Mouse (Mus musculus): Measurements from ENCODE around the gene Trpm1. TPM values are rescaled to one million over a fixed set of nuclear protein-coding genes. Genes with fewer than 3 reads are reported as not detected.
A peak's percentile ranks its signal among the peaks of the same experiment; 100 is the strongest.

The Trpm1 gene
- polyA plus RNA-seq, 1 experiment from 2014 or later, result 0.11 TPM

- no peak overlapping the region for H3K4me3 ChIP-seq
- WGBS, result 56% methylated on average over 3 of the region's 3 CpGs
- H3K36me3 ChIP-seq, result no peaks in the 10 kb centered on the region
- no peak overlapping the region for H3K4me2 ChIP-seq
- ATAC-seq (replicated peaks; ENCODE audit: insufficient number of reproducible peaks, insufficient read depth, low FRiP score, low read depth), result no peak
- H3K9ac ChIP-seq, result no peak overlapping the region
- no peaks in the 10 kb centered on the region for H3K4me1 ChIP-seq (replicated peaks)
- H3K27me3 ChIP-seq, result no peaks in the 10 kb centered on the region
- no peak overlapping the region for H3K27ac ChIP-seq
- no peaks in the 10 kb centered on the region for H3K9me3 ChIP-seq (replicated peaks)
These were observed 12.4 kb downstream of the Trpm1 start for GRCm38 (mm10) chr7:64166025-64166424.

DNA sequence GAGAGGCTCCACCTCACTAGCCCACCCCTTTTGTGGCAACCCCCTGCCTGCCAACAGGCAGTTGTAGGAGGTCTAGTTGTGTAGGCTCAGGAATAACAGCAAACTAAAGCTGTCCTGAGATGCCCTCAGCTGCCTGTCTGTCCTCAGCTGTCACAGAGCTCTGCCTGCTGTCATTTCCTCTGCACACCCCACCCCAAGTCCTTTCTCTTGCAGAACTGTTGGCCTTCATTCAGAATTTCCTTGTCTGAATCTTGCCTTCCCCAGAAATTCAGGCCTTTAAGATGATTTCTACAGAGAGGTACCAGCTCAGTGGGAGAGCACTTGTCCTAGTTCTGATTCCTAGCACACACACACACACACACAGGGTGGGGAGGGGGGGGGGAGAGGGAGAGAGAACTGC is 13.1 kb downstream of the Trpm1 start:
- Histone ChIP-seq H3K4me1 (replicated peaks) (no peaks in the 10 kb centered on the region), H3K4me3 (no peak overlapping the region), H3K4me2 (no peak overlapping the region), H3K36me3 (no peaks in the 10 kb centered on the region), H3K27ac (no peak overlapping the region), H3K27me3 (no peaks in the 10 kb centered on the region), H3K9me3 (replicated peaks) (no peaks in the 10 kb centered on the region), H3K9ac (no peak overlapping the region)
- ATAC-seq (replicated peaks; ENCODE audit: insufficient number of reproducible peaks, insufficient read depth, low FRiP score, low read depth), result no peak

- Histone ChIP-seq H3K27me3 (no peaks in the 10 kb centered on the region), H3K9me3 (replicated peaks) (no peaks in the 10 kb centered on the region), H3K4me1 (replicated peaks) (no peaks in the 10 kb centered on the region), H3K27ac (no peak overlapping the region), H3K36me3 (no peaks in the 10 kb centered on the region), H3K4me2 (no peak overlapping the region), H3K4me3 (no peak overlapping the region), H3K9ac (no peak overlapping the region)
- 85% methylated on average over 4 of the region's 4 CpGs for WGBS
- ATAC-seq (replicated peaks; ENCODE audit: insufficient number of reproducible peaks, insufficient read depth, low FRiP score, low read depth), result no peak
These were observed 25.7 kb downstream of the Trpm1 start for GRCm38 (mm10) chr7:64179310-64179709.

DNA sequence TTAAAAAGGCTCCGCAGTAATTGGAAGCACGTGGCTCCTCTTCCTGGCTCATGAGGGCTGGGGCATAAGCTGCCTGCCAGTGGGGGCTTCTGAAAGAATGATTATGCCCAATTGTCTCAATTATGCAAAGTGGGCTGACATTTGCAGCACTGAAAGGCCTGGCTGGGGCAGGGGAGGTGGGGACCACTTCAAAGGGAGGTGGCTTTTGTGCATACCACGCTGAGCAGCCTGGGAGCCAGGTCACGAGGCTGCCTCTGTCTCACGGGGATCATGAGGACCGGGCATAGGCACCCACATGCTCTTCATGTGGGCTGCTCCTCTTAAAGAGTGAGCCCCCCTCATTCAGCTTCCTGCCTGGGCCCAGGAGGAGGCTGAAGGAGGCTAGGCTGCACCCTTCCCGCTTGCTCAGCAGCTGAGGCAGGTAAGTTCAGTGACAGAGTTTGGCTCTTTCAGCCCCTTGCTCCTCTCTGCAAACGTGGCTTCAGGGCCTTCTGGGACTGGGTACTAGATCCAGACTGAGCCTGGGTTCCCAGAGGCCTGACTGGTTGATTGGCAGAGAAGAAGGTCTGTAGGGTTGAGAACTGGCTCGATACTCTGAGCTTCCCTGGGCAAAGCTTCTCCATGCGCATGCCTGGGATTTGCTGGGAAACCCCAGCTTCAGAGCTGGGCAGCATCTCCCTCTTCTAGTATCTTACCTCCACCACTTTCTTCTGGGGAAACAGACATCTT is 31.7 kb downstream of the Trpm1 start:
- Histone ChIP-seq H3K27me3 (no peaks in the 10 kb centered on the region), H3K4me1 (replicated peaks) (no peaks in the 10 kb centered on the region), H3K9ac (no peak overlapping the region), H3K27ac (no peak overlapping the region), H3K36me3 (no peaks in the 10 kb centered on the region), H3K9me3 (replicated peaks) (no peaks in the 10 kb centered on the region), H3K4me2 (no peak overlapping the region), H3K4me3 (no peak overlapping the region)
- ATAC-seq (replicated peaks; ENCODE audit: insufficient number of reproducible peaks, insufficient read depth, low FRiP score, low read depth), result no peak
- 47% methylated on average over 10 of the region's 10 CpGs for WGBS

DNA sequence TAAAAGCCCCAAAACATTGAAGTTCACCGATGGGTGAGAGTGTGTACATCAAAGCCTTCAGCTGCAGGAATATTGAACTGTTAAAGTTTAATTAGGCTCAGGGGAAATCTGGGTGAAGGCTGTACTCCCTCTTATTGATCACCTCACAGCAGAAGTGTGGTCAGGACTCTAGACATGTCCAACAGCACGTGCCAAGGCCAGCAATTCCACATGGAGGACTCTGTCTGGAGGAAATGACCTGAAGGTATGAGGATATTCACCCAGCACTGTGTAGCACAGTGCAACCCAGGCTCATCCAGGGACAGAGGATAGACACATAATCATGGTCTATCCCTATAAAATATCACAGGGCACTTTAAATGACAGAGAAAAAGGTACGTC is 32.3 kb downstream of the Trpm1 start:
- Histone ChIP-seq H3K9me3 (replicated peaks) (no peaks in the 10 kb centered on the region), H3K36me3 (no peaks in the 10 kb centered on the region), H3K9ac (no peak overlapping the region), H3K4me2 (no peak overlapping the region), H3K27ac (no peak overlapping the region), H3K4me3 (no peak overlapping the region), H3K27me3 (no peaks in the 10 kb centered on the region), H3K4me1 (replicated peaks) (no peaks in the 10 kb centered on the region)
- WGBS, result 78% methylated on average over 3 of the region's 3 CpGs
- ATAC-seq (replicated peaks; ENCODE audit: insufficient number of reproducible peaks, insufficient read depth, low FRiP score, low read depth), result no peak

DNA sequence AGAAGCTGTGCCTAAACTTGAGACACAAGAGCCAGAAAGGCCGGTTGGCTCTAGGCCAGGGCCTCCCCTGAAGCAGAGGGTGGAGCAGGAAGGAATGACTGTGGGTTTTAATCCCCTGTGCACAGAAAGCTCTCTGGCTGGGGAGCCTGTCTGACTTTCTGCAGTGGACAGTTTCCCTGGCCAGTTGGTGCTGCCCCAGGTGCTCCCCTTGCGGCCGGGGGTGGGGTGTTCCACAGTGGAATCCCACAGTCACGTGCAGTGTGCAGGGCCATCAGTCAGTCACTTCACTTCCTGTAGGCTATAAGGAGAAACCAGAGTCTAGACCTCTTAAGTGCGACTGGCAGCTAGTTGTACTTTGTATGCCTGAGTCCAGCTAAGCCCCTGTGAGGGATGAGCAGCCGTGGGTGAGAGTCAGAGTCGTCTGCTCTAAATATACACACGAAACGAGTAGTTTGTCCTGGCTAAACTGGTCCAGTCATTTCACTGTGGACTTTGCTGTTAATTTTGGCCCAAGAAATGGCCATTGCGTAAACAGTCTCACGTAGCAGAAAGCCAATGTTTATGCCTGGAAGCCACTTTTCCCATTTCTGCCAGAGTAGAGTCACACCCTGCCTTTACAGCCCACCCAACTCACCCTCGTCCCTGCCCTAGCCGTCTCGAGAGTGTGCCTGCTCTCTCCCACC is 38.8 kb downstream of the Trpm1 start:
- Histone ChIP-seq H3K4me3 (no peak overlapping the region), H3K36me3 (no peaks in the 10 kb centered on the region), H3K4me2 (peak overlapping the region; percentile 36; the same call in 1 of the 2 replicates), H3K4me1 (replicated peaks) (peaks cover 9% of the 10 kb centered on the region), H3K9me3 (replicated peaks) (no peaks in the 10 kb centered on the region), H3K27me3 (no peaks in the 10 kb centered on the region), H3K9ac (no peak overlapping the region), H3K27ac (no peak overlapping the region)
- WGBS, result 29% methylated on average over 14 of the region's 14 CpGs
- ATAC-seq (replicated peaks; ENCODE audit: insufficient number of reproducible peaks, insufficient read depth, low FRiP score, low read depth), result peak; percentile 40; the same call in 1 of the 2 replicates

- H3K27ac ChIP-seq, result no peak overlapping the region
- H3K4me1 ChIP-seq (replicated peaks), result peaks cover 9% of the 10 kb centered on the region
- H3K4me3 ChIP-seq, result no peak overlapping the region
- no peaks in the 10 kb centered on the region for H3K9me3 ChIP-seq (replicated peaks)
- no peak overlapping the region for H3K4me2 ChIP-seq
- no peak overlapping the region for H3K9ac ChIP-seq
- H3K27me3 ChIP-seq, result no peaks in the 10 kb centered on the region
- WGBS, result 61% methylated on average over 5 of the region's 5 CpGs
- no peak; the same call in 1 of the 2 replicates for ATAC-seq (replicated peaks; ENCODE audit: insufficient number of reproducible peaks, insufficient read depth, low FRiP score, low read depth)
- H3K36me3 ChIP-seq, result no peaks in the 10 kb centered on the region
These were observed 39.8 kb downstream of the Trpm1 start for GRCm38 (mm10) chr7:64193476-64193875.

- Histone ChIP-seq H3K27ac (no peak overlapping the region), H3K4me1 (replicated peaks) (peaks cover 9% of the 10 kb centered on the region), H3K36me3 (no peaks in the 10 kb centered on the region), H3K9me3 (replicated peaks) (no peaks in the 10 kb centered on the region), H3K4me3 (no peak overlapping the region), H3K27me3 (no peaks in the 10 kb centered on the region), H3K4me2 (no peak overlapping the region), H3K9ac (no peak overlapping the region)
- no peak for ATAC-seq (replicated peaks; ENCODE audit: insufficient number of reproducible peaks, insufficient read depth, low FRiP score, low read depth)
- 49% methylated on average over 3 of the region's 3 CpGs for WGBS
These were observed 42.5 kb downstream of the Trpm1 start for GRCm38 (mm10) chr7:64196114-64196513.

DNA sequence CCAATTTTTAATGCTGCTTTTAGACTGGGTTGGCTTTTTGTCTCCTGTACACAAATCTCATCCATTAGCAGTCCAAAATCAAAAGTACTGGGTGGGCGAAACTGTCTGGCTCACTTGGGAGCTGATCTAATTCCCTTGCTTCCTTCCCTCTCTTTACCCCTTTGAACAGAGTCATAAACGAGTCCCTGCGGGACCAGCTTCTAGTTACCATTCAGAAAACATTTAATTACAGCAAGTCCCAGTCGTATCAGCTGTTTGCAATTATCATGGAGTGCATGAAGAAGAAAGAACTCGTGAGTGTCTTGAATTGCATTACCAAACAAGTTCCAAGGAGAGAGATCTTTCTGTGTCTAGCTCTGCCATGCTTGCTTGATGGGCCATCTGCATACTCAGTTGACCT is 55.1 kb downstream of the Trpm1 start:
- Histone ChIP-seq H3K27me3 (no peaks in the 10 kb centered on the region), H3K4me2 (no peak overlapping the region), H3K4me1 (replicated peaks) (no peaks in the 10 kb centered on the region), H3K9me3 (replicated peaks) (no peaks in the 10 kb centered on the region), H3K36me3 (no peaks in the 10 kb centered on the region), H3K4me3 (no peak overlapping the region), H3K9ac (no peak overlapping the region), H3K27ac (no peak overlapping the region)
- WGBS, result 73% methylated on average over 5 of the region's 5 CpGs
- ATAC-seq (replicated peaks; ENCODE audit: insufficient number of reproducible peaks, insufficient read depth, low FRiP score, low read depth), result no peak

- Histone ChIP-seq H3K27ac (no peak overlapping the region), H3K4me1 (replicated peaks) (no peaks in the 10 kb centered on the region), H3K4me2 (no peak overlapping the region), H3K9me3 (replicated peaks) (no peaks in the 10 kb centered on the region), H3K4me3 (no peak overlapping the region), H3K9ac (no peak overlapping the region), H3K27me3 (no peaks in the 10 kb centered on the region), H3K36me3 (no peaks in the 10 kb centered on the region)
- no peak for ATAC-seq (replicated peaks; ENCODE audit: insufficient number of reproducible peaks, insufficient read depth, low FRiP score, low read depth)
- 82% methylated on average over 4 of the region's 4 CpGs for WGBS
These were observed 59.2 kb downstream of the Trpm1 start for GRCm38 (mm10) chr7:64212870-64213269.

GRCm38 (mm10) chr7:64214066-64214465 is 60.4 kb downstream of the Trpm1 start:
- Histone ChIP-seq H3K4me3 (no peak overlapping the region), H3K27ac (no peak overlapping the region), H3K4me2 (no peak overlapping the region), H3K36me3 (no peaks in the 10 kb centered on the region), H3K27me3 (no peaks in the 10 kb centered on the region), H3K9ac (no peak overlapping the region), H3K9me3 (replicated peaks) (no peaks in the 10 kb centered on the region), H3K4me1 (replicated peaks) (no peaks in the 10 kb centered on the region)
- WGBS, result 51% methylated on average over 4 of the region's 4 CpGs
- no peak for ATAC-seq (replicated peaks; ENCODE audit: insufficient number of reproducible peaks, insufficient read depth, low FRiP score, low read depth)

DNA sequence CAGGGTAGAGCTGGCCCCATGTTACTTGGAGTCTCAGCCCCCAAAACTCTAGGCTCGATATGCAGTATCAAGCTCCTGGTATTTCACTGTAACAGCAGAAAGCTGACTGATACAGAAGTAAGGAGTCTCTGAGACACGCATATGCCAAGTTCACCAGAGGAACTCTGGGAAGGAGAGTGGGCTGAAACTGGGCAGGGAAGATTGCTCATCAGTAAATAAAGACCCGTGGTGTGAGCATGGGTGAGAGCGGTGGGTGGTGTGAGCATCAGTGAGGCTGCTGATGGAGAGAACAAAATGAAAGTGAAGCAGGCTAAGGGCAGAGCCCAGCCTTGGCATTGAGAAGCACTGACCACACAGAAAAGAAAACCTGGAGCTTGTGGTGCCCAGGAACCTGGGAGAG is 62.0 kb downstream of the Trpm1 start:
- Histone ChIP-seq H3K36me3 (no peaks in the 10 kb centered on the region), H3K9ac (no peak overlapping the region), H3K4me2 (no peak overlapping the region), H3K9me3 (replicated peaks) (no peaks in the 10 kb centered on the region), H3K4me1 (replicated peaks) (no peaks in the 10 kb centered on the region), H3K27ac (no peak overlapping the region), H3K27me3 (no peaks in the 10 kb centered on the region), H3K4me3 (no peak overlapping the region)
- WGBS, result 73% methylated on average over 4 of the region's 4 CpGs
- no peak for ATAC-seq (replicated peaks; ENCODE audit: insufficient number of reproducible peaks, insufficient read depth, low FRiP score, low read depth)
